ENCODE assay signal across 8 mouse cellular contexts in genomic region chr2:30718329-30718675, GRCm38 (mm10).
DNase-seq lines count a peak whose midpoint lies in the region; ATAC-seq and TF ChIP-seq lines count a peak whose summit lies in the region.

No protein-coding gene starts in this region.

- ATAC-seq in forebrain, embryonic 11.5 days (replicated peaks; ENCODE audit: low FRiP score), result peak; percentile 71
- peak; percentile 71 for ATAC-seq in heart, embryonic 15.5 days (replicated peaks; ENCODE audit: insufficient number of reproducible peaks, insufficient read depth, low FRiP score, low read depth)
- ATAC-seq in liver, embryonic 12.5 days, result peak; percentile 45; the same call in 1 of the 2 replicates

- H3K9ac ChIP-seq in forebrain, embryonic 11.5 days (ENCODE audit: low read length), result peak overlapping the region; percentile 62
- peak overlapping the region; percentile 47 for H3K9ac ChIP-seq in heart, embryonic 15.5 days
- peak overlapping the region; percentile 28; the same call in 1 of the 2 replicates for H3K9ac ChIP-seq in liver, embryonic 12.5 days

- H3K4me3 ChIP-seq in E14TG2a.4 (replicated peaks; ENCODE audit: low read length), result peak overlapping the region; percentile 73
- peak overlapping the region; percentile 46 for H3K4me3 ChIP-seq in brown adipose tissue, adult 24 weeks (ENCODE audit: insufficient read depth, low read depth, low read length)
- no peak overlapping the region; the same call in 1 of the 2 replicates for H3K4me3 ChIP-seq in forebrain, embryonic 11.5 days (ENCODE audit: low read depth, low read length)
- H3K4me3 ChIP-seq in heart, embryonic 15.5 days, result peak overlapping the region; percentile 26
- peak overlapping the region; percentile 28 for H3K4me3 ChIP-seq in liver, embryonic 12.5 days

- peak overlapping the region; percentile 87 for H3K27ac ChIP-seq in brown adipose tissue, adult 24 weeks (replicated peaks; ENCODE audit: low read depth, low read length)
- H3K27ac ChIP-seq in forebrain, embryonic 11.5 days (ENCODE audit: low read depth, low read length), result peak overlapping the region; percentile 100
- peak overlapping the region; percentile 94 for H3K27ac ChIP-seq in heart, embryonic 15.5 days
- H3K27ac ChIP-seq in liver, embryonic 12.5 days, result peak overlapping the region; percentile 79

- peak overlapping the region; percentile 42 for H3K4me2 ChIP-seq in forebrain, embryonic 11.5 days (ENCODE audit: low read depth, low read length, severe bottlenecking)
- H3K4me2 ChIP-seq in heart, embryonic 15.5 days, result peak overlapping the region; percentile 60
- H3K4me2 ChIP-seq in liver, embryonic 12.5 days, result peak overlapping the region; percentile 62

- no peaks in the 10 kb centered on the region for H3K9me3 ChIP-seq in E14TG2a.4 (ENCODE audit: low read length)
- no peaks in the 10 kb centered on the region for H3K9me3 ChIP-seq in forebrain, embryonic 11.5 days (ENCODE audit: control insufficient read depth, low read length)
- H3K9me3 ChIP-seq in heart, embryonic 15.5 days (replicated peaks), result no peaks in the 10 kb centered on the region
- no peaks in the 10 kb centered on the region for H3K9me3 ChIP-seq in liver, embryonic 12.5 days (replicated peaks)

- H3K27me3 ChIP-seq in E14TG2a.4 (ENCODE audit: insufficient read depth, low read length), result peaks cover 62% of the 10 kb centered on the region
- no peaks in the 10 kb centered on the region for H3K27me3 ChIP-seq in forebrain, embryonic 11.5 days (ENCODE audit: control insufficient read depth, insufficient read depth, low read length)
- no peaks in the 10 kb centered on the region for H3K27me3 ChIP-seq in heart, embryonic 15.5 days
- H3K27me3 ChIP-seq in liver, embryonic 12.5 days (replicated peaks), result peaks cover 72% of the 10 kb centered on the region

- peak; percentile 94 for DNase-seq in forebrain, embryonic 11.5 days (ENCODE audit: low spot score)
- DNase-seq in kidney, postnatal 14 days, result peak; percentile 95
- DNase-seq in naive thymus-derived CD4-positive, alpha-beta T cell, adult 2 months (ENCODE audit: low read depth), result peak; percentile 66
- peak; percentile 91 for DNase-seq in testis, postnatal 10 days (ENCODE audit: low spot score)

- peaks cover 96% of the 10 kb centered on the region for H3K4me1 ChIP-seq in E14TG2a.4 (replicated peaks; ENCODE audit: low read depth, low read length)
- peaks cover 33% of the 10 kb centered on the region for H3K4me1 ChIP-seq in brown adipose tissue, adult 24 weeks (ENCODE audit: control insufficient read depth, insufficient read depth, insufficient read length, low read length)
- peaks cover 68% of the 10 kb centered on the region for H3K4me1 ChIP-seq in forebrain, embryonic 11.5 days (replicated peaks; ENCODE audit: control insufficient read depth, insufficient read depth, low read length)
- peaks cover 78% of the 10 kb centered on the region for H3K4me1 ChIP-seq in heart, embryonic 15.5 days (replicated peaks)
- peaks cover 74% of the 10 kb centered on the region for H3K4me1 ChIP-seq in liver, embryonic 12.5 days

- 0% methylated on average over 12 of the region's 12 CpGs for WGBS in forebrain, embryonic 11.5 days
- 1% methylated on average over 12 of the region's 12 CpGs for WGBS in heart, embryonic 15.5 days
- WGBS in liver, embryonic 12.5 days (ENCODE audit: insufficient replicate concordance), result 0% methylated on average over 12 of the region's 12 CpGs

- no peaks in the 10 kb centered on the region for H3K36me3 ChIP-seq in E14TG2a.4 (ENCODE audit: insufficient read depth, low read length)
- no peaks in the 10 kb centered on the region for H3K36me3 ChIP-seq in forebrain, embryonic 11.5 days (ENCODE audit: control insufficient read depth, insufficient read depth, low read length)
- H3K36me3 ChIP-seq in heart, embryonic 15.5 days, result no peaks in the 10 kb centered on the region
- no peaks in the 10 kb centered on the region for H3K36me3 ChIP-seq in liver, embryonic 12.5 days

- no peak for TF ChIP-seq CTCF in E14TG2a.4 (conservative IDR thresholded peaks at IDR 0.05; ENCODE audit: low read length)
